Mouse (Mus musculus): Measurements from ENCODE around the gene Olfr592. TPM values are rescaled to one million over a fixed set of nuclear protein-coding genes. Genes with fewer than 3 reads are reported as not detected.
"Not testable (repeated sequence)": the region's sequence is repeated elsewhere in the genome, so short reads cannot be mapped to it uniquely, and the experiment has no call there.

The Olfr592 gene
- polyA plus RNA-seq, 2 experiments = not detected

GRCm38 (mm10) chr7:103211562-103211961, 27.0 kb downstream of the Olfr592 start, which contains the start of gene Olfr593:
Gene Olfr593 (plus strand): TSS chr7:103211862.
- no peaks in the 10 kb centered on the region for H3K4me1 ChIP-seq (replicated peaks; ENCODE audit: control insufficient read depth in 2 of 2, insufficient read depth in 2 of 2, low read length in 1 of 2)
- no peaks in the 10 kb centered on the region for H3K9me3 ChIP-seq (ENCODE audit: control insufficient read depth, low read length)
- H3K36me3 ChIP-seq (replicated peaks; ENCODE audit: control insufficient read depth, insufficient read depth, low read depth) = no peaks in the 10 kb centered on the region
- no peak within 1 kb of the TSS for H3K9ac ChIP-seq (replicated peaks)
- ATAC-seq (ENCODE audit: insufficient read depth) = no peak
- no peaks in the 10 kb centered on the region for H3K27me3 ChIP-seq (ENCODE audit: control insufficient read depth, insufficient read depth, low read length)
- TF ChIP-seq CTCF (IDR thresholded peaks at IDR 0.05; ENCODE audit: low read depth) (no peak), EP300 (IDR thresholded peaks at IDR 0.05; ENCODE audit: low read depth) (no peak)
- H3K27ac ChIP-seq = no peak within 1 kb of the TSS
- 30% methylated on average over 1 of the region's 1 CpGs for WGBS (ENCODE audit: insufficient replicate concordance)
- no peak for DNase-seq (ENCODE audit: low read depth in 3 of 3, low spot score in 3 of 3)
- no peak within 1 kb of the TSS for H3K4me2 ChIP-seq (ENCODE audit: low read depth)
- H3K4me3 ChIP-seq (ENCODE audit: insufficient read depth in 1 of 2, low read depth in 2 of 2, low read length in 2 of 2) = no peak within 1 kb of the TSS

- not testable (repeated sequence) for H3K36me3 ChIP-seq (replicated peaks; ENCODE audit: control insufficient read depth, insufficient read depth, low read depth); DNase-seq (ENCODE audit: low read depth in 3 of 3, low spot score in 3 of 3); ATAC-seq (ENCODE audit: insufficient read depth); H3K9ac ChIP-seq (replicated peaks); H3K9me3 ChIP-seq (ENCODE audit: control insufficient read depth, low read length); H3K27me3 ChIP-seq (ENCODE audit: control insufficient read depth, insufficient read depth, low read length); H3K4me2 ChIP-seq (ENCODE audit: low read depth); H3K4me1 ChIP-seq (replicated peaks; ENCODE audit: control insufficient read depth in 2 of 2, insufficient read depth in 2 of 2, low read length in 1 of 2); H3K27ac ChIP-seq; H3K4me3 ChIP-seq (ENCODE audit: insufficient read depth in 1 of 2, low read depth in 2 of 2, low read length in 2 of 2)
- 63% methylated on average over 5 of the region's 5 CpGs for WGBS (ENCODE audit: insufficient replicate concordance)
Measured at GRCm38 (mm10) chr7:103212050-103212449, 27.4 kb downstream of the Olfr592 start.

GRCm38 (mm10) chr7:103216696-103217095, 32.1 kb downstream of the Olfr592 start, which contains the start of gene Olfr594:
Gene Olfr594 (plus strand): TSS chr7:103216996.
- H3K27me3 ChIP-seq (ENCODE audit: control insufficient read depth, insufficient read depth, low read length) = no peaks in the 10 kb centered on the region
- H3K9me3 ChIP-seq (ENCODE audit: control insufficient read depth, low read length) = no peaks in the 10 kb centered on the region
- no peak within 1 kb of the TSS for H3K4me3 ChIP-seq (ENCODE audit: insufficient read depth in 1 of 2, low read depth in 2 of 2, low read length in 2 of 2)
- ATAC-seq (ENCODE audit: insufficient read depth) (no peak), DNase-seq (ENCODE audit: low read depth in 3 of 3, low spot score in 3 of 3) (no peak)
- no peaks in the 10 kb centered on the region for H3K36me3 ChIP-seq (replicated peaks; ENCODE audit: control insufficient read depth, insufficient read depth, low read depth)
- H3K4me1 ChIP-seq (replicated peaks; ENCODE audit: control insufficient read depth in 2 of 2, insufficient read depth in 2 of 2, low read length in 1 of 2) = no peaks in the 10 kb centered on the region
- TF ChIP-seq CTCF (IDR thresholded peaks at IDR 0.05; ENCODE audit: low read depth) (no peak), EP300 (IDR thresholded peaks at IDR 0.05; ENCODE audit: low read depth) (no peak)
- H3K4me2 ChIP-seq (ENCODE audit: low read depth) = no peak within 1 kb of the TSS
- H3K27ac ChIP-seq = no peak within 1 kb of the TSS
- no peak within 1 kb of the TSS for H3K9ac ChIP-seq (replicated peaks)

Other genes starting within 250 kb of the Olfr592 start
- gene Olfr573-ps1, start 242.2 kb upstream of the Olfr592 start, polyA plus RNA-seq (2012; rRNA removed) = not detected in 2 replicates
- gene Olfr573-ps1, start 242.2 kb upstream of the Olfr592 start, polyA plus RNA-seq (2014; fragmentation: Nextera tagmentation; extraction: Ambion mirVana) = not detected in 2 replicates
- gene Olfr574, start 236.3 kb upstream of the Olfr592 start, polyA plus RNA-seq (2012; rRNA removed) = not detected in 2 replicates
- not detected in 2 replicates for gene Olfr574, start 236.3 kb upstream of the Olfr592 start, polyA plus RNA-seq (2014; fragmentation: Nextera tagmentation; extraction: Ambion mirVana)
- gene Olfr575, start 226.0 kb upstream of the Olfr592 start, polyA plus RNA-seq (2012; rRNA removed) = 0.01 TPM in 1 of 2 replicates, not detected in the other
- not detected in 2 replicates for gene Olfr575, start 226.0 kb upstream of the Olfr592 start, polyA plus RNA-seq (2014; fragmentation: Nextera tagmentation; extraction: Ambion mirVana)
- not detected in 2 replicates for gene Olfr576, start 222.1 kb upstream of the Olfr592 start, polyA plus RNA-seq (2012; rRNA removed)
- gene Olfr576, start 222.1 kb upstream of the Olfr592 start, polyA plus RNA-seq (2014; fragmentation: Nextera tagmentation; extraction: Ambion mirVana) = not detected in 2 replicates
- gene Olfr577, start 208.9 kb upstream of the Olfr592 start, polyA plus RNA-seq (2012; rRNA removed) = not detected in 2 replicates
- not detected in 2 replicates for gene Olfr577, start 208.9 kb upstream of the Olfr592 start, polyA plus RNA-seq (2014; fragmentation: Nextera tagmentation; extraction: Ambion mirVana)
- gene Olfr578, start 195.5 kb upstream of the Olfr592 start, polyA plus RNA-seq (2012; rRNA removed) = not detected in 2 replicates
- not detected in 2 replicates for gene Olfr578, start 195.5 kb upstream of the Olfr592 start, polyA plus RNA-seq (2014; fragmentation: Nextera tagmentation; extraction: Ambion mirVana)
- gene Olfr582, start 146.8 kb upstream of the Olfr592 start, polyA plus RNA-seq (2012; rRNA removed) = not detected in 2 replicates
- gene Olfr582, start 146.8 kb upstream of the Olfr592 start, polyA plus RNA-seq (2014; fragmentation: Nextera tagmentation; extraction: Ambion mirVana) = not detected in 2 replicates
- gene Olfr583, start 133.5 kb upstream of the Olfr592 start, polyA plus RNA-seq (2012; rRNA removed) = not detected in 2 replicates
- not detected in 2 replicates for gene Olfr583, start 133.5 kb upstream of the Olfr592 start, polyA plus RNA-seq (2014; fragmentation: Nextera tagmentation; extraction: Ambion mirVana)
- gene Olfr584, start 102.9 kb upstream of the Olfr592 start, polyA plus RNA-seq (2012; rRNA removed) = not detected in 2 replicates
- not detected in 2 replicates for gene Olfr584, start 102.9 kb upstream of the Olfr592 start, polyA plus RNA-seq (2014; fragmentation: Nextera tagmentation; extraction: Ambion mirVana)
- gene Olfr585, start 87.1 kb upstream of the Olfr592 start, polyA plus RNA-seq (2012; rRNA removed) = not detected in 2 replicates
- gene Olfr585, start 87.1 kb upstream of the Olfr592 start, polyA plus RNA-seq (2014; fragmentation: Nextera tagmentation; extraction: Ambion mirVana) = not detected in 2 replicates
- not detected in 2 replicates for gene Olfr586, start 59.2 kb upstream of the Olfr592 start, polyA plus RNA-seq (2012; rRNA removed)
- not detected in 2 replicates for gene Olfr586, start 59.2 kb upstream of the Olfr592 start, polyA plus RNA-seq (2014; fragmentation: Nextera tagmentation; extraction: Ambion mirVana)
- gene Olfr588-ps1, start 43.9 kb upstream of the Olfr592 start, polyA plus RNA-seq (2012; rRNA removed) = not detected in 2 replicates
- gene Olfr588-ps1, start 43.9 kb upstream of the Olfr592 start, polyA plus RNA-seq (2014; fragmentation: Nextera tagmentation; extraction: Ambion mirVana) = not detected in 2 replicates
- gene Olfr589, start 28.4 kb upstream of the Olfr592 start, polyA plus RNA-seq (2012; rRNA removed) = not detected in 2 replicates
- not detected in 2 replicates for gene Olfr589, start 28.4 kb upstream of the Olfr592 start, polyA plus RNA-seq (2014; fragmentation: Nextera tagmentation; extraction: Ambion mirVana)
- gene Olfr591, start 6.5 kb upstream of the Olfr592 start, polyA plus RNA-seq (2012; rRNA removed) = not detected in 2 replicates
- gene Olfr591, start 6.5 kb upstream of the Olfr592 start, polyA plus RNA-seq (2014; fragmentation: Nextera tagmentation; extraction: Ambion mirVana) = not detected in 2 replicates
- not detected in 2 replicates for gene Olfr593, start 27.1 kb downstream of the Olfr592 start, polyA plus RNA-seq (2012; rRNA removed)
- not detected in 2 replicates for gene Olfr593, start 27.1 kb downstream of the Olfr592 start, polyA plus RNA-seq (2014; fragmentation: Nextera tagmentation; extraction: Ambion mirVana)
- gene Olfr594, start 32.2 kb downstream of the Olfr592 start, polyA plus RNA-seq (2012; rRNA removed) = not detected in 2 replicates
- not detected in 2 replicates for gene Olfr594, start 32.2 kb downstream of the Olfr592 start, polyA plus RNA-seq (2014; fragmentation: Nextera tagmentation; extraction: Ambion mirVana)
- gene Usp17ld, start 67.7 kb downstream of the Olfr592 start, polyA plus RNA-seq (2012; rRNA removed) = not detected in 2 replicates
- gene Usp17ld, start 67.7 kb downstream of the Olfr592 start, polyA plus RNA-seq (2014; fragmentation: Nextera tagmentation; extraction: Ambion mirVana) = 0.05 TPM in 1 of 2 replicates, not detected in the other
- not detected in 2 replicates for gene Olfr596, start 120.8 kb downstream of the Olfr592 start, polyA plus RNA-seq (2012; rRNA removed)
- gene Olfr596, start 120.8 kb downstream of the Olfr592 start, polyA plus RNA-seq (2014; fragmentation: Nextera tagmentation; extraction: Ambion mirVana) = not detected in 2 replicates
- not detected in 2 replicates for gene Olfr597, start 131.5 kb downstream of the Olfr592 start, polyA plus RNA-seq (2012; rRNA removed)
- gene Olfr597, start 131.5 kb downstream of the Olfr592 start, polyA plus RNA-seq (2014; fragmentation: Nextera tagmentation; extraction: Ambion mirVana) = not detected in 2 replicates
- not detected in 2 replicates for gene Olfr598, start 138.8 kb downstream of the Olfr592 start, polyA plus RNA-seq (2012; rRNA removed)
- gene Olfr598, start 138.8 kb downstream of the Olfr592 start, polyA plus RNA-seq (2014; fragmentation: Nextera tagmentation; extraction: Ambion mirVana) = not detected in 2 replicates
- gene Olfr599, start 151.1 kb downstream of the Olfr592 start, polyA plus RNA-seq (2012; rRNA removed) = not detected in 2 replicates
- not detected in 2 replicates for gene Olfr599, start 151.1 kb downstream of the Olfr592 start, polyA plus RNA-seq (2014; fragmentation: Nextera tagmentation; extraction: Ambion mirVana)
- gene Olfr600, start 164.9 kb downstream of the Olfr592 start, polyA plus RNA-seq (2012; rRNA removed) = not detected in 2 replicates
- not detected in 2 replicates for gene Olfr600, start 164.9 kb downstream of the Olfr592 start, polyA plus RNA-seq (2014; fragmentation: Nextera tagmentation; extraction: Ambion mirVana)
- not detected in 2 replicates for gene Olfr601, start 177.9 kb downstream of the Olfr592 start, polyA plus RNA-seq (2012; rRNA removed)
- not detected in 2 replicates for gene Olfr601, start 177.9 kb downstream of the Olfr592 start, polyA plus RNA-seq (2014; fragmentation: Nextera tagmentation; extraction: Ambion mirVana)
- not detected in 2 replicates for gene Olfr603, start 201.4 kb downstream of the Olfr592 start, polyA plus RNA-seq (2012; rRNA removed)
- gene Olfr603, start 201.4 kb downstream of the Olfr592 start, polyA plus RNA-seq (2014; fragmentation: Nextera tagmentation; extraction: Ambion mirVana) = not detected in 2 replicates
- gene Usp17lc, start 230.3 kb downstream of the Olfr592 start, polyA plus RNA-seq (2012; rRNA removed) = not detected in 2 replicates
- gene Usp17lc, start 230.3 kb downstream of the Olfr592 start, polyA plus RNA-seq (2014; fragmentation: Nextera tagmentation; extraction: Ambion mirVana) = not detected in 2 replicates

Measured in liver, embryonic 14.5 days (tissue).